Mouse (Mus musculus) G1E (cell line): Measurements from ENCODE around the gene Rnf222. TPM values are rescaled to one million over a fixed set of nuclear protein-coding genes. Genes with fewer than 3 reads are reported as not detected.

Experiments
- ATAC-seq: 2 replicates; pipeline ENCODE4 v1.8.0; 2016; ENCODE audit warnings: mild to moderate bottlenecking; ENCODE audit not compliant: insufficient number of reproducible peaks, poor library complexity, low FRiP score, severe bottlenecking; ENCODE audit errors: extremely low read depth
- DNase-seq: peaks from one replicate; pipeline ENCODE4 v3.0.0; 2012; ENCODE audit warnings: low spot score
- H3K27me3 ChIP-seq: 2 replicates; pipeline ENCODE4 v1.6.1; 2012; ENCODE audit warnings: mild to moderate bottlenecking, low read length, inconsistent platforms; ENCODE audit not compliant: insufficient read depth
- H3K36me3 ChIP-seq: replicated peaks from 2 replicates; pipeline ENCODE3; 2012; ENCODE audit warnings: mild to moderate bottlenecking, inconsistent platforms
- H3K4me1 ChIP-seq: 2 replicates; pipeline ENCODE4 v1.6.1; 2012; ENCODE audit warnings: low read depth, low read length, inconsistent platforms, mixed read lengths; ENCODE audit not compliant: insufficient read depth
- H3K4me3 ChIP-seq: 2 replicates; pipeline ENCODE4 v1.5.1; 2012; ENCODE audit warnings: low read depth, mild to moderate bottlenecking, inconsistent platforms, low read length, moderate library complexity, mixed read lengths
- H3K9me3 ChIP-seq: replicated peaks from 2 replicates; pipeline ENCODE4 v1.6.1; 2012; ENCODE audit warnings: inconsistent platforms
- CTCF ChIP-seq: IDR thresholded peaks from 2 replicates; pipeline ENCODE4 v1.5.1; 2012; ENCODE audit warnings: low read depth, low read length, inconsistent platforms, mixed read lengths
- GATA1 ChIP-seq: IDR thresholded peaks from 2 replicates; pipeline ENCODE4 v1.6.1; 2012; ENCODE audit warnings: borderline replicate concordance, low read length, inconsistent platforms, mixed read lengths
- GATA2 ChIP-seq: IDR thresholded peaks from 2 replicates; pipeline ENCODE4 v1.6.1; 2012; ENCODE audit warnings: low read depth, low read length, inconsistent platforms, borderline replicate concordance
- POLR2AphosphoS5 ChIP-seq: IDR thresholded peaks from 2 replicates; pipeline ENCODE4 v1.6.1; 2012; ENCODE audit warnings: low read depth, low read length, inconsistent platforms; ENCODE audit not compliant: insufficient replicate concordance
- TAL1 ChIP-seq: conservative IDR thresholded peaks from 2 replicates; pipeline ENCODE4 v1.6.1; 2012; ENCODE audit warnings: low read depth, low read length, inconsistent platforms, mixed read lengths
- polyA plus RNA-seq: library from polyadenylated mRNA; stranded (reverse); fragments of >175 nt; gene quantifications from 2 replicates; pipeline ENCODE4 v1.2.3, GENCODE M21; 2012
- total RNA-seq, 2 experiments: library from RNA; stranded (forward) in 1 of 2; stranded (reverse) in 1 of 2; fragments of 200-1000 nt in 1 of 2; fragments of >200 nt in 1 of 2; fragmentation: Nextera tagmentation in 1 of 2; gene quantifications; 2 replicates each; pipeline ENCODE4 v1.2.3; 2014 to 2017

The Rnf222 gene
- total and polyA plus RNA-seq, 3 experiments, result 0.11 TPM; not detected in 2

- H3K4me1 ChIP-seq, result peaks cover 49% of the 10 kb centered on the region
- peaks cover 51% of the 10 kb centered on the region for H3K36me3 ChIP-seq
- no peaks in the 10 kb centered on the region for H3K9me3 ChIP-seq
- H3K4me3 ChIP-seq, result no peak overlapping the region
- ATAC-seq (no peak), DNase-seq (no peak)
- TF ChIP-seq GATA1, result no peak
- no peak for TF ChIP-seq CTCF
- no peak for TF ChIP-seq TAL1
- TF ChIP-seq GATA2, result no peak
- no peak for TF ChIP-seq POLR2AphosphoS5
- peaks cover 3% of the 10 kb centered on the region for H3K27me3 ChIP-seq
These were observed 16.8 kb downstream of the Rnf222 start for GRCm38 (mm10) chr11:68905138-68905531.

- Histone ChIP-seq H3K36me3 (peaks cover 51% of the 10 kb centered on the region), H3K4me1 (peaks cover 46% of the 10 kb centered on the region), H3K9me3 (no peaks in the 10 kb centered on the region), H3K27me3 (peaks cover 2% of the 10 kb centered on the region; the same call in 1 of the 2 replicates), H3K4me3 (no peak overlapping the region)
- TF ChIP-seq POLR2AphosphoS5, result 0 out of 2 replicates have a peak, but pooled peaks have one; percentile 44
- no peak for TF ChIP-seq CTCF
- TF ChIP-seq TAL1, result no peak
- ATAC-seq, result no peak
- no peak for DNase-seq
These were observed 17.5 kb downstream of the Rnf222 start for GRCm38 (mm10) chr11:68905665-68906460.

GRCm38 (mm10) chr11:68906461-68906790 lies 18.1 kb downstream of the Rnf222 start:
- DNase-seq (no peak), ATAC-seq (no peak)
- H3K36me3 ChIP-seq, result peaks cover 51% of the 10 kb centered on the region
- H3K4me1 ChIP-seq, result peaks cover 45% of the 10 kb centered on the region
- H3K27me3 ChIP-seq, result peaks cover 5% of the 10 kb centered on the region; the same call in 1 of the 2 replicates
- H3K9me3 ChIP-seq, result no peaks in the 10 kb centered on the region
- H3K4me3 ChIP-seq, result no peak overlapping the region
- TF ChIP-seq TAL1 (no peak), GATA1 (no peak), POLR2AphosphoS5 (no peak), CTCF (no peak), GATA2 (no peak)

GRCm38 (mm10) chr11:68907251-68907650 lies 18.9 kb downstream of the Rnf222 start:
- DNase-seq, result no peak
- Histone ChIP-seq H3K9me3 (no peaks in the 10 kb centered on the region), H3K4me3 (no peak overlapping the region), H3K27me3 (peaks cover 12% of the 10 kb centered on the region), H3K4me1 (peaks cover 45% of the 10 kb centered on the region), H3K36me3 (peaks cover 51% of the 10 kb centered on the region)
- 0 out of 2 replicates have a peak, but pooled peaks have one; percentile 40 for TF ChIP-seq POLR2AphosphoS5
- no peak for TF ChIP-seq GATA2
- ATAC-seq, result no peak

GRCm38 (mm10) chr11:68908846-68909503 lies 20.6 kb downstream of the Rnf222 start:
- Histone ChIP-seq H3K4me1 (peaks cover 32% of the 10 kb centered on the region), H3K36me3 (peaks cover 33% of the 10 kb centered on the region), H3K27me3 (peaks cover 16% of the 10 kb centered on the region), H3K4me3 (no peak overlapping the region), H3K9me3 (peaks cover 2% of the 10 kb centered on the region; the same call in 1 of the 2 replicates)
- ATAC-seq (no peak), DNase-seq (no peak)
- no peak for TF ChIP-seq POLR2AphosphoS5
- no peak for TF ChIP-seq TAL1
- no peak for TF ChIP-seq GATA2
- no peak for TF ChIP-seq GATA1
- TF ChIP-seq CTCF, result no peak

GRCm38 (mm10) chr11:68911531-68912177 lies 23.3 kb downstream of the Rnf222 start:
- H3K4me3 ChIP-seq, result no peak overlapping the region
- H3K27me3 ChIP-seq, result peaks cover 33% of the 10 kb centered on the region
- peaks cover 7% of the 10 kb centered on the region for H3K36me3 ChIP-seq
- no peak for ATAC-seq
- DNase-seq, result no peak
- H3K9me3 ChIP-seq, result peaks cover 2% of the 10 kb centered on the region; the same call in 1 of the 2 replicates
- TF ChIP-seq TAL1 (no peak), GATA1 (no peak), CTCF (no peak), POLR2AphosphoS5 (no peak), GATA2 (no peak)
- H3K4me1 ChIP-seq, result peaks cover 12% of the 10 kb centered on the region
